Mouse (Mus musculus) heart, adult 8-10 months (tissue): ENCODE results near the gene Ctsh. TPM values are rescaled to one million over a fixed set of nuclear protein-coding genes. Genes with fewer than 3 reads are reported as not detected.
A peak's percentile ranks its signal among the peaks of the same experiment; 100 is the strongest.
"Not testable (repeated sequence)": the region's sequence is repeated elsewhere in the genome, so short reads cannot be mapped to it uniquely, and the experiment has no call there.

ENCODE experiments used
- DNase-seq: peaks from one replicate; pipeline ENCODE4 v3.0.0; 2022; ENCODE audit warnings: low spot score
- total RNA-seq, 4 experiments: library from RNA; stranded (reverse); gene quantifications; 2 replicates each; pipeline ENCODE4 v1.2.4; 2022

Gene Ctsh
- total RNA-seq, 4 experiments from 2014 or later = 43.8 to 66.2 (median 55.1) TPM

- no peak for DNase-seq
Observed at GRCm38 (mm10) chr9:90059828-90060573, 6.0 kb downstream of the Ctsh start.

- no peak for DNase-seq
Observed at GRCm38 (mm10) chr9:90060574-90060875, 6.6 kb downstream of the Ctsh start.

- DNase-seq = not testable (repeated sequence)
Observed at GRCm38 (mm10) chr9:90060932-90061331, 7.0 kb downstream of the Ctsh start.

- DNase-seq = no peak
Observed at GRCm38 (mm10) chr9:90067341-90067740, 13.4 kb downstream of the Ctsh start.

- DNase-seq = no peak
Observed at GRCm38 (mm10) chr9:90068786-90069185, 14.8 kb downstream of the Ctsh start.

GRCm38 (mm10) chr9:90069485-90069884 lies 15.5 kb downstream of the Ctsh start:
- DNase-seq = no peak

- no peak for DNase-seq
Observed at GRCm38 (mm10) chr9:90070174-90070573, 16.2 kb downstream of the Ctsh start.

GRCm38 (mm10) chr9:90075336-90075735 lies 21.4 kb downstream of the Ctsh start:
- DNase-seq = no peak

GRCm38 (mm10) chr9:90076131-90076530 lies 22.2 kb downstream of the Ctsh start:
- no peak for DNase-seq

- DNase-seq = peak; percentile 70
Observed at GRCm38 (mm10) chr9:90076849-90077461, 23.0 kb downstream of the Ctsh start.

GRCm38 (mm10) chr9:90081961-90082360 lies 28.0 kb downstream of the Ctsh start:
- not testable (repeated sequence) for DNase-seq

GRCm38 (mm10) chr9:90082992-90083391 lies 29.0 kb downstream of the Ctsh start:
- DNase-seq = no peak

GRCm38 (mm10) chr9:90084152-90084551 lies 30.2 kb downstream of the Ctsh start:
- DNase-seq = no peak

- DNase-seq = no peak
Observed at GRCm38 (mm10) chr9:90084766-90085468, 31.0 kb downstream of the Ctsh start.

GRCm38 (mm10) chr9:90087906-90088485 lies 34.0 kb downstream of the Ctsh start:
- no peak for DNase-seq

GRCm38 (mm10) chr9:90089339-90090104 lies 35.6 kb downstream of the Ctsh start:
- DNase-seq = no peak

- DNase-seq = no peak
Observed at GRCm38 (mm10) chr9:90098934-90099333, 45.0 kb downstream of the Ctsh start.

GRCm38 (mm10) chr9:90100760-90101159 lies 46.8 kb downstream of the Ctsh start:
- DNase-seq = no peak

GRCm38 (mm10) chr9:90105462-90105861 lies 51.5 kb downstream of the Ctsh start:
- DNase-seq = no peak

GRCm38 (mm10) chr9:90106915-90107314 lies 53.0 kb downstream of the Ctsh start:
- DNase-seq = no peak

GRCm38 (mm10) chr9:90108272-90108671 lies 54.3 kb downstream of the Ctsh start:
- no peak for DNase-seq

GRCm38 (mm10) chr9:90109386-90109785 lies 55.4 kb downstream of the Ctsh start:
- no peak for DNase-seq
